23 mouse cellular contexts compared by ENCODE assay signal in genomic region chr6:106991586-106991985, GRCm38 (mm10).
DNase-seq lines count a peak whose midpoint lies in the region; ATAC-seq and TF ChIP-seq lines count a peak whose summit lies in the region.
"Had no signal": no experiment of that assay in that cellular context is flagged by ENCODE, and none has a peak within 500 bp of the region (broad histone marks: within the 10 kb centered on the region; RNA-seq: fewer than 3 reads in every experiment).

No protein-coding gene starts in this region.

- intact Hi-C loops in left cerebral cortex, postnatal 4 days (cut with DNase I), result no loop called here

- 76% methylated on average over 1 of the region's 1 CpGs for WGBS in midbrain, embryonic 15.5 days
- WGBS in midbrain, embryonic 11.5 days, result 89% methylated on average over 1 of the region's 1 CpGs
- WGBS in forebrain, postnatal 0 days, result 64% methylated on average over 1 of the region's 1 CpGs

- TF ChIP-seq CTCF in forebrain, postnatal 0 days (IDR thresholded peaks at IDR 0.05; ENCODE audit: low read depth), result no peak

- H3K9ac ChIP-seq in midbrain, embryonic 15.5 days, result no peak overlapping the region
- H3K9ac ChIP-seq in midbrain, embryonic 11.5 days (ENCODE audit: low read length), result no peak overlapping the region
- H3K9ac ChIP-seq in forebrain, postnatal 0 days, result no peak overlapping the region
- H3K9ac ChIP-seq: forebrain, embryonic 13.5 days; hindbrain, embryonic 13.5 days had no signal

- H3K4me3 ChIP-seq in midbrain, embryonic 15.5 days, result no peak overlapping the region
- no peak overlapping the region for H3K4me3 ChIP-seq in midbrain, embryonic 11.5 days (ENCODE audit: low read depth, low read length)
- H3K4me3 ChIP-seq in forebrain, postnatal 0 days (ENCODE audit: low read depth, low read length), result no peak overlapping the region
- H3K4me3 ChIP-seq: embryonic facial prominence, embryonic 10.5 days; forebrain, embryonic 13.5 days; heart, embryonic 10.5 days; hindbrain, embryonic 13.5 days had no signal

- H3K4me1 ChIP-seq in midbrain, embryonic 15.5 days, result no peaks in the 10 kb centered on the region
- no peaks in the 10 kb centered on the region for H3K4me1 ChIP-seq in midbrain, embryonic 11.5 days (ENCODE audit: control insufficient read depth, insufficient read depth, low read length)
- H3K4me1 ChIP-seq in forebrain, postnatal 0 days (ENCODE audit: insufficient read depth), result no peaks in the 10 kb centered on the region
- H3K4me1 ChIP-seq: embryonic facial prominence, embryonic 10.5 days; forebrain, embryonic 13.5 days; heart, embryonic 10.5 days; hindbrain, embryonic 13.5 days had no signal

- H3K4me2 ChIP-seq in midbrain, embryonic 15.5 days, result no peak overlapping the region
- no peak overlapping the region for H3K4me2 ChIP-seq in midbrain, embryonic 11.5 days
- no peak overlapping the region for H3K4me2 ChIP-seq in forebrain, postnatal 0 days (ENCODE audit: low read depth)
- H3K4me2 ChIP-seq: forebrain, embryonic 13.5 days; hindbrain, embryonic 13.5 days had no signal

- 0 out of 2 replicates have a peak, but pooled peaks have one; percentile 42 for ATAC-seq in midbrain, embryonic 15.5 days (replicated peaks)
- ATAC-seq in midbrain, embryonic 11.5 days (ENCODE audit: low FRiP score), result no peak
- ATAC-seq in hematopoietic stem cell, adult 5-6 weeks (replicated peaks in 1 of 2; ENCODE audit: insufficient read depth in 1 of 2, low FRiP score in 2 of 2, low TSS enrichment in 1 of 2, low read depth in 1 of 2, poor library complexity in 2 of 2, severe bottlenecking in 2 of 2), result peak; percentile 75 to 94; a peak in 3 of 4 replicates
- ATAC-seq in megakaryocyte progenitor cell, adult 5-6 weeks (replicated peaks; ENCODE audit: poor library complexity), result peak; percentile 89
- no peak; the same call in 1 of the 2 replicates for ATAC-seq in forebrain, postnatal 0 days
- ATAC-seq: forebrain, embryonic 13.5 days; hindbrain, postnatal 0 days had no signal

- H3K27ac ChIP-seq in midbrain, embryonic 15.5 days, result no peak overlapping the region
- no peak overlapping the region for H3K27ac ChIP-seq in midbrain, embryonic 11.5 days (ENCODE audit: low read depth, low read length)
- no peak overlapping the region for H3K27ac ChIP-seq in forebrain, postnatal 0 days (ENCODE audit: low read depth, low read length)
- H3K27ac ChIP-seq: embryonic facial prominence, embryonic 10.5 days; forebrain, embryonic 13.5 days; heart, embryonic 10.5 days; hindbrain, embryonic 13.5 days; hindbrain, postnatal 0 days had no signal

- no peaks in the 10 kb centered on the region for H3K9me3 ChIP-seq in midbrain, embryonic 15.5 days
- H3K9me3 ChIP-seq in midbrain, embryonic 11.5 days (ENCODE audit: control insufficient read depth, low read length), result no peaks in the 10 kb centered on the region
- no peaks in the 10 kb centered on the region for H3K9me3 ChIP-seq in forebrain, postnatal 0 days (ENCODE audit: low read length)
- H3K9me3 ChIP-seq: embryonic facial prominence, embryonic 10.5 days; forebrain, embryonic 13.5 days; heart, embryonic 10.5 days; hindbrain, embryonic 13.5 days had no signal

- no peak for DNase-seq in midbrain, embryonic 11.5 days (ENCODE audit: low spot score, missing footprints)
- DNase-seq in brain, adult 2 months (ENCODE audit: low read depth, low spot score), result peak; percentile 34
- DNase-seq in left cerebral cortex, postnatal 4 days, result no peak
- DNase-seq in forebrain, postnatal 0 days, result no peak
- no peak for DNase-seq in lung, postnatal 36 days
- DNase-seq: adrenal gland, postnatal 14 days; cerebellum, adult 11 months; cerebellum, adult 9-10 months; cerebellum, postnatal 36 days; gastrocnemius, postnatal 14 days; heart, adult 18-20 months; heart, postnatal 10 days; heart, postnatal 4 days; kidney, adult 11 months had no signal

- no peaks in the 10 kb centered on the region for H3K36me3 ChIP-seq in midbrain, embryonic 15.5 days (replicated peaks)
- H3K36me3 ChIP-seq in midbrain, embryonic 11.5 days (ENCODE audit: control insufficient read depth, insufficient read depth, low read length), result no peaks in the 10 kb centered on the region
- no peaks in the 10 kb centered on the region for H3K36me3 ChIP-seq in forebrain, postnatal 0 days (ENCODE audit: insufficient read depth)
- H3K36me3 ChIP-seq: embryonic facial prominence, embryonic 10.5 days; heart, embryonic 10.5 days; hindbrain, embryonic 13.5 days had no signal

- H3K27me3 ChIP-seq in midbrain, embryonic 15.5 days (replicated peaks), result no peaks in the 10 kb centered on the region
- H3K27me3 ChIP-seq in midbrain, embryonic 11.5 days (ENCODE audit: control insufficient read depth, insufficient read depth, low read length), result no peaks in the 10 kb centered on the region
- H3K27me3 ChIP-seq in forebrain, postnatal 0 days (ENCODE audit: insufficient read depth, low read length), result no peaks in the 10 kb centered on the region
- H3K27me3 ChIP-seq: CH12.LX; forebrain, embryonic 13.5 days; hindbrain, embryonic 13.5 days had no signal

Comparison
In these comparisons a context has a peak if more than half of its experiments do, and no peak if none do; other contexts are left out.
1. ATAC-seq: peak in midbrain, embryonic 15.5 days (single experiment), hematopoietic stem cell, adult 5-6 weeks (2 of 2) and megakaryocyte progenitor cell, adult 5-6 weeks (single experiment); none in midbrain, embryonic 11.5 days (single experiment) and forebrain, postnatal 0 days (single experiment).